Mouse (Mus musculus): ENCODE measurements around the gene Trim68.
"Not testable (repeated sequence)": the region's sequence is repeated elsewhere in the genome, so short reads cannot be mapped to it uniquely, and the experiment has no call there.

Trim68 gene

GRCm38 (mm10) chr7:102686944-102687501, at the start of gene Trim68:
Trim68 (minus strand) TSS chr7:102687327.
- DNase-seq = peak; percentile 91 to 95

- no peak for DNase-seq
Measured at GRCm38 (mm10) chr7:102733793-102734192, 46.7 kb upstream of the Trim68 start.

GRCm38 (mm10) chr7:102727391-102727790, 40.3 kb upstream of the Trim68 start, which contains the start of gene Olfr559:
Olfr559 (minus strand) TSS chr7:102727491.
- DNase-seq = no peak

- no peak for DNase-seq
Measured at GRCm38 (mm10) chr7:102718970-102719369, 31.8 kb upstream of the Trim68 start, which contains the start of gene Olfr33. Olfr33 (minus strand) TSS chr7:102719070.

- DNase-seq = no peak
Measured at GRCm38 (mm10) chr7:102701915-102702314, 14.8 kb upstream of the Trim68 start, which contains the start of gene Olfr558. Olfr558 (plus strand) TSS chr7:102702215.

- no peak for DNase-seq
Measured at GRCm38 (mm10) chr7:102698461-102698860, 11.3 kb upstream of the Trim68 start.

- peak; percentile 35 to 39 for DNase-seq
Measured at GRCm38 (mm10) chr7:102695358-102696125, 8.4 kb upstream of the Trim68 start, which contains the start of gene Olfr557. Olfr557 (plus strand) TSS chr7:102695910.

- no peak for DNase-seq
Measured at GRCm38 (mm10) chr7:102681916-102682315, 5.2 kb downstream of the Trim68 start.

GRCm38 (mm10) chr7:102676225-102676624, 10.9 kb downstream of the Trim68 start:
- no peak for DNase-seq

GRCm38 (mm10) chr7:102665378-102665777, 21.7 kb downstream of the Trim68 start:
- DNase-seq = peak; percentile 8 to 12

- no peak for DNase-seq
Measured at GRCm38 (mm10) chr7:102664599-102664998, 22.5 kb downstream of the Trim68 start, which contains the start of gene Olfr556. Olfr556 (plus strand) TSS chr7:102664899.

- no peak for DNase-seq
Measured at GRCm38 (mm10) chr7:102658523-102658922, 28.6 kb downstream of the Trim68 start, which contains the start of gene Olfr555. Olfr555 (plus strand) TSS chr7:102658823.

GRCm38 (mm10) chr7:102644945-102645344, 42.2 kb downstream of the Trim68 start:
- DNase-seq = not testable (repeated sequence)

- no peak for DNase-seq
Measured at GRCm38 (mm10) chr7:102638132-102638531, 49.0 kb downstream of the Trim68 start, which contains the start of gene Olfr554. Olfr554 (plus strand) TSS chr7:102638432.

- peak; percentile 13 to 27 for DNase-seq
Measured at GRCm38 (mm10) chr7:102636665-102637064, 50.5 kb downstream of the Trim68 start.
